Mouse (Mus musculus) forebrain, postnatal 0 days (tissue): ENCODE results near the gene Grn. TPM values are rescaled to one million over a fixed set of nuclear protein-coding genes. Genes with fewer than 3 reads are reported as not detected.

Experiments used
- ATAC-seq: fragments of 200-750 bp; cut with Nextera tagmentation; 2 replicates; pipeline ENCODE4 v1.8.0; 2017; ENCODE audit warnings: mild to moderate bottlenecking, moderate library complexity
- DNase-seq: peaks from one replicate; pipeline ENCODE4 v3.0.0-alpha.2; 2015
- H3K27ac ChIP-seq: fragments of 300-500 bp; sonication (generic); 2 replicates; pipeline ENCODE4 v1.5.1; 2014; ENCODE audit warnings: low read depth, mild to moderate bottlenecking, antibody characterized with exemption, low read length, moderate library complexity, mixed read lengths
- H3K27me3 ChIP-seq: fragments of 300-500 bp; sonication (generic); 2 replicates; pipeline ENCODE4 v1.6.1; 2014; ENCODE audit warnings: mild to moderate bottlenecking, low read length, mixed read lengths; ENCODE audit not compliant: insufficient read depth
- H3K36me3 ChIP-seq: fragments of 300-500 bp; sonication (generic); 2 replicates; pipeline ENCODE4 v1.6.1; 2014; ENCODE audit warnings: mild to moderate bottlenecking, moderate library complexity; ENCODE audit not compliant: insufficient read depth
- H3K4me1 ChIP-seq: fragments of 300-500 bp; sonication (generic); 2 replicates; pipeline ENCODE4 v1.6.1; 2014; ENCODE audit warnings: antibody characterized with exemption; ENCODE audit not compliant: insufficient read depth
- H3K4me2 ChIP-seq: fragments of 300-500 bp; sonication (generic); 2 replicates; pipeline ENCODE4 v1.6.1; 2014; ENCODE audit warnings: low read depth, mild to moderate bottlenecking, moderate library complexity
- H3K4me3 ChIP-seq: fragments of 300-500 bp; sonication (generic); 2 replicates; pipeline ENCODE4 v1.5.1; 2014; ENCODE audit warnings: low read depth, low read length, mixed read lengths
- H3K9ac ChIP-seq: fragments of 300-500 bp; sonication (generic); 2 replicates; pipeline ENCODE4 v1.6.1; 2014; ENCODE audit warnings: mild to moderate bottlenecking
- H3K9me3 ChIP-seq: fragments of 300-500 bp; sonication (generic); 2 replicates; pipeline ENCODE4 v1.6.1; 2016; ENCODE audit warnings: low read length
- CTCF ChIP-seq: sonication (generic); IDR thresholded peaks from 2 replicates; pipeline ENCODE4 v1.5.1; 2016; ENCODE audit warnings: antibody characterized with exemption, control low read depth, low read depth
- WGBS: fragments of 180-500 bp; shearing (Covaris S2); extraction: QIAGEN DNeasy Blood & Tissue Kit; methylation state at CpG from one replicate; pipeline ENCODE4 v1.1.7; 2014; 5-methylcytosine and 5-hydroxymethylcytosine counted together
- polyA plus RNA-seq: library from polyadenylated mRNA; unstranded; fragments of >200 nt; fragmentation: Nextera tagmentation; extraction: Ambion mirVana; gene quantifications from 2 replicates; pipeline ENCODE4 v1.2.1, GENCODE M21; 2015
- total RNA-seq: library from RNA; depleted of rRNA; stranded (reverse); fragments of >200 nt; gene quantifications from 2 replicates; pipeline ENCODE4 v1.2.3, GENCODE M21; 2014

The Grn gene
- total and polyA plus RNA-seq, 2 experiments from 2014 or later, result 66.2 to 86.6 TPM

DNA sequence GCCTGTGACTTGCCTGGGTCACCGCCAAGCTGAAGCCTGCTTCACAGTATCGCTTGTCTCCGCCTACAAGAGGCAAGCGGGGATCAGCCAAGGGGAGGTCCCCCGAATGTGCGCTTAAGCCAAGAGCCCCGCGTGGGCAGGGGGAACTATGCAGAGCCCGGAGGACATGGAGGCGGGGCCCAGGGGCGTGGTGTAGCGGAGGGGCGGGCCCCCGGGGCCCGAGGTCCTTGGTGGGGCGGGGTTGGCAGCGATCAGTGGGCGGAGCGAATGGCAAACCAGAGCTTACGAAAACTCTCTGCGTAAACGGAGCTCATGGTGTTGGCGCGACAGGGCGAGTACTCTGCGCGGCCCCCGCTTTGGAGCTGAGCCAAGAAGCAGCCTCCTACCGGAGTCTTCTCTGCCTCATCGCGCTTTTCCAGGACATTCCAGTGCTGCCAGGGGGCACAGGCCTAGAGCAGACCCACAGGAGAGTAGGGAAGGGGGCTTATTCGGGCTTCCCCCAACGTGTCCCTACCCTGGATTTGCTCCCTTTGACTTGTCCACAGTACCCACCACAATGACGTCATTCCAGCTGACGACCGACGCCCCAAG lies 37.0 kb downstream of the Grn start:
- peaks cover 5% of the 10 kb centered on the region for H3K4me1 ChIP-seq
- H3K36me3 ChIP-seq, result no peaks in the 10 kb centered on the region
- WGBS, result 3% methylated on average over 37 of the region's 37 CpGs
- 0 out of 2 replicates have a peak, but pooled peaks have one; percentile 8 for TF ChIP-seq CTCF
- peak overlapping the region; percentile 50; the same call in 1 of the 2 replicates for H3K27ac ChIP-seq
- DNase-seq (peak; percentile 91), ATAC-seq (peak; percentile 90)
- peak overlapping the region; percentile 53 for H3K9ac ChIP-seq
- H3K27me3 ChIP-seq, result no peaks in the 10 kb centered on the region
- no peaks in the 10 kb centered on the region for H3K9me3 ChIP-seq
- H3K4me2 ChIP-seq, result peak overlapping the region; percentile 90
- H3K4me3 ChIP-seq, result peak overlapping the region; percentile 44

DNA sequence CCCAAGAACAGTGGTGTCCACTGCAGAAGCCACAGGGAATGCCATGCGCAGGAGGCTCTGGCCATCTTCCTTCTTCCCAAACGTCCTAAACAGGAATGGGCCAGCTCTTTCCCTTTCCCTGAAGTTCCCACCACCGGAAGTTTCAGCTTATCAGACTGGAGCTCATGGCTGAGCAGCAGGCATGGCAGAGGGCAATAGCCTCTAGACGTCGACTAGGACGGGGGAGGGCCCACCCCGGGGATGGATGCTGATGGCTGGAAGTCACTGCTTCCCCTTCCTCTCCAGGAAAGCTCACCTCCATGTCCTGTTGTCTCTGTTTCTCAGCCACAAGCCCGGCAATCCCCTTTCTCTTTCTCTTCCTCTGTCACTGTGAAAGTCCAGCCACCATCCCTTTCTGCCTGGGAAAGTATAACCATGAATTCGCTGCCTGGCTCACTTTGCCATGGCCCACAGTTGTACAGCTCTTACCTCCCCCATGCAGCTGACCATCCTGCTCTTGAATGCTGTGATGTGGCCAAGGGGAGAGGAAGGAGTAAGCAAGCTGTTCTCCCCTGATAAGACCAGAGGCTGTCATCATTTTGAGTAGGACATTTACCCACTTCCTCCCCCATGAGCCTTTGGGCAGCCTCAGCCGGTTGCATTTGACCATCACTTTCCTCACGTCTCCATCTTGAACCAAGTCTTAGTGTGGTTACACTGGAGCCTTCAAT lies 39.7 kb downstream of the Grn start, which contains the start of gene Itga2b:
Itga2b (minus strand) TSS at position 475 of the 710 bp plus-strand sequence.
- no peaks in the 10 kb centered on the region for H3K36me3 ChIP-seq
- WGBS, result 68% methylated on average over 11 of the region's 11 CpGs
- 0 out of 2 replicates have a peak within 1 kb of the TSS, but pooled peaks have one; percentile 9 for H3K27ac ChIP-seq
- no peak for TF ChIP-seq CTCF
- no peak within 1 kb of the TSS for H3K9ac ChIP-seq
- peaks cover 5% of the 10 kb centered on the region for H3K4me1 ChIP-seq
- DNase-seq (no peak), ATAC-seq (no peak)
- H3K27me3 ChIP-seq, result no peaks in the 10 kb centered on the region
- H3K9me3 ChIP-seq, result no peaks in the 10 kb centered on the region
- H3K4me2 ChIP-seq, result no peak within 1 kb of the TSS
- no peak within 1 kb of the TSS for H3K4me3 ChIP-seq

DNA sequence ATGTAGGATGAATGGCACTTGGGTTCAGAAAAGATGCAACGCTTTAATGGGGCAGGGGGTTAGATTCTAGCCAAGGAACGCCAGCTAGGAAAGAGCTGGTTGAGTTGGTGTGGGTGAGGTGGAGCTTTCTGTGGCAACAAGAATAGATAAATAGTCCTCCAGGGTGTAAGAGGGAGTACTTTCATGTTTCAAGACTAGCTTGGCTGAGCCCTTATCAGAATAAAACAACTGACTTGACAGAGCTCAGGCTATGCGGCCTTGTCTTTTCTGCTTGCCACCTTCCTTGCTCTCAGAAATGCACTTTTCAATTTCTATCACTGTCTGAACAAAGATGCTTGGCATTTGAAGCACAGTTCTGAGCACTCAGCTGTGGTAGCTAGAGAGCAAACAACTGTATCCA lies 44.9 kb downstream of the Grn start:
- no peak for TF ChIP-seq CTCF
- ATAC-seq (no peak), DNase-seq (no peak)
- Histone ChIP-seq H3K9me3 (no peaks in the 10 kb centered on the region), H3K27ac (no peak overlapping the region), H3K36me3 (peaks cover 26% of the 10 kb centered on the region), H3K9ac (no peak overlapping the region), H3K4me1 (no peaks in the 10 kb centered on the region), H3K27me3 (no peaks in the 10 kb centered on the region), H3K4me3 (no peak overlapping the region), H3K4me2 (no peak overlapping the region)
- WGBS, result 93% methylated on average over 3 of the region's 3 CpGs

DNA sequence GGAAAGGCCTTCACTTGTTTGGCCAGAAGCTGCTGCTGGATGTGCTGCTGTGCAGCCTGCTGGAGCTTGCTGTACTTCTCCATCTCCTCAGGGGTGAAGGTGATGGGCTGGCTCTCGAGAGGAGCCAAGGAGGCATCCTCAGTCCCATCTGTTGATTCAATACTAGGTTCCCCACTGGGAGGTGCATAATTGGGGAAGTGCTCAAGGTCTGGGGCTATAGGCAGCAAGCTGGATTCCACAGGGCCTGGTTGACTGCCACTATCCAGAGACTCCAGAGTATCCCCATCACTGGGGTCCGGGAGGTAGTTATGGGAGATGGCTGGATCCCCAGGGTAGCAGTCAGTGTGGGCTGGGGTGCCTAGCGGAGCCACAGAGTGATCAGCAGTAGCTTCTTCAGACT lies 48.6 kb downstream of the Grn start:
- WGBS, result 86% methylated on average over 3 of the region's 3 CpGs
- ATAC-seq (no peak), DNase-seq (no peak)
- H3K9me3 ChIP-seq, result no peaks in the 10 kb centered on the region
- no peak overlapping the region for H3K9ac ChIP-seq
- no peak overlapping the region for H3K4me2 ChIP-seq
- H3K27me3 ChIP-seq, result no peaks in the 10 kb centered on the region
- no peak overlapping the region for H3K27ac ChIP-seq
- H3K4me1 ChIP-seq, result no peaks in the 10 kb centered on the region
- no peak overlapping the region for H3K4me3 ChIP-seq
- no peak for TF ChIP-seq CTCF
- H3K36me3 ChIP-seq, result peaks cover 46% of the 10 kb centered on the region

DNA sequence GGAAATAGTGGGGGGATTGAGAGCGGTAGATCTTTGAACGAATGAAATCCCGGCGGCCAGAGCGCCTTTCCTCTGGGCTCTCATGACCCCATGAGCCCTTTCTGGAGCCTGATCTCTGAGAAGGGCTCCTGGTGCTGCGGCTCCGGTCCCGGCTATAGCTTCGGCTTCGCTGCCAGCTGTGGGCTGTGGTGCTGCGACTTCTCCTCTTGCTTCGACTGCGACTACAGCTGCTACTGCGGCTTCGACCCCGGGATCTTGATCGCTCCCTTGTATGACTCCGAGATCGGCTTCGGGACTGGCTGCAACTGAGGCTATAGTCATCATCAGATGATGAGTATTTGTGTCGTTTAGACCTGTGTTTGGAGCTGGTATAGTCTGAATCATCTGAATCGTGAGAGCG lies 49.5 kb downstream of the Grn start:
- H3K36me3 ChIP-seq, result peaks cover 48% of the 10 kb centered on the region
- no peak overlapping the region for H3K4me2 ChIP-seq
- TF ChIP-seq CTCF, result no peak
- H3K4me1 ChIP-seq, result no peaks in the 10 kb centered on the region
- no peaks in the 10 kb centered on the region for H3K27me3 ChIP-seq
- no peak overlapping the region for H3K27ac ChIP-seq
- H3K9ac ChIP-seq, result no peak overlapping the region
- ATAC-seq (no peak), DNase-seq (no peak)
- no peak overlapping the region for H3K4me3 ChIP-seq
- 97% methylated on average over 23 of the region's 23 CpGs for WGBS
- H3K9me3 ChIP-seq, result no peaks in the 10 kb centered on the region

DNA sequence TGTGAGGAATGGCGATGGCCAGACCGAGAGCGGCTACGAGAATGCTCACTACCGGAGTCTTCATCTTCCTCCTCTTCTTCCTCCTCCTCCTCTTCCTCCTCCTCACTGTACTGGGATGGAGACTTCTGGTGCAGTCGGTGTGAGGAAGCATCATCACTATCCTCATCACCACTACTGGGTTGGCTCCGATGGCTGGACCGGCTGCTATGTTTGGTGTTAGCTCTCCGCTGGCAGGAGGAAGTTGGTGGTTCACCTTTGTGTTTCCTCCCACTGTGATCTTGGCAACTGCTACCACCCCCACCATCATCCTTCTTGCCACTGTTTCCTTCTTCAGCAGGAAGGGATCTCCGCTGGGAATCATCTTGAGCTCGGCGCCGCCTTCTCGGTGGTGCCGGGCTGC lies 50.0 kb downstream of the Grn start:
- H3K4me1 ChIP-seq, result no peaks in the 10 kb centered on the region
- ATAC-seq (no peak), DNase-seq (no peak)
- no peak for TF ChIP-seq CTCF
- no peak overlapping the region for H3K4me3 ChIP-seq
- no peaks in the 10 kb centered on the region for H3K9me3 ChIP-seq
- peaks cover 50% of the 10 kb centered on the region for H3K36me3 ChIP-seq
- no peak overlapping the region for H3K27ac ChIP-seq
- H3K4me2 ChIP-seq, result no peak overlapping the region
- no peaks in the 10 kb centered on the region for H3K27me3 ChIP-seq
- no peak overlapping the region for H3K9ac ChIP-seq
- WGBS, result 94% methylated on average over 15 of the region's 15 CpGs

DNA sequence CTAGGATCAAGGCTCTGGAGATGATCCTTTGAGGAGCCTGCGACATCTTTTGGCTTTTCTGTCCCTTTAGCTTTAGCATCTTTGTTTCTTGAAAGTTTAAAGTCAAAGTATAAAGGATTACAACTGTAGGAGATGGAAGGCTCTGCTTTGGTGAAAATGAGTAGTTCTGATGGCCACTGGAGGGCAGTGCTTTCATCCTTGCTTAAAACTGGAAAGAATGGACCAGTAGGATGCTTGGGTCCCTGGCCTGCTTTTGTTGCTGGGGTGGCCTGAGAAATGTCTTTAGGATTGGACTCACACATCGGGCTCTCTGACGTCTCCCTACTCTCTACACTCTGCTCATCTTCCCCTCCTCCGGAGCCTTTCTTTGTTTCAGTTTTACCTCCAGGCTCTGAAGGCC lies 50.8 kb downstream of the Grn start:
- DNase-seq (peak; percentile 20), ATAC-seq (no peak)
- H3K27ac ChIP-seq, result no peak overlapping the region
- no peaks in the 10 kb centered on the region for H3K9me3 ChIP-seq
- no peak overlapping the region for H3K4me2 ChIP-seq
- TF ChIP-seq CTCF, result peak; percentile 60
- H3K27me3 ChIP-seq, result no peaks in the 10 kb centered on the region
- peaks cover 55% of the 10 kb centered on the region for H3K36me3 ChIP-seq
- H3K9ac ChIP-seq, result no peak overlapping the region
- no peak overlapping the region for H3K4me3 ChIP-seq
- no peaks in the 10 kb centered on the region for H3K4me1 ChIP-seq
- WGBS, result 81% methylated on average over 4 of the region's 4 CpGs
